Mouse (Mus musculus): ENCODE data around the gene Fkbp14. TPM values are rescaled to one million over a fixed set of nuclear protein-coding genes. Genes with fewer than 3 reads are reported as not detected.

Gene Fkbp14
- total and polyA plus RNA-seq, 2 experiments from 2014 or later: 6.4 to 8.2 TPM

- WGBS: 83% methylated on average over 7 of the region's 7 CpGs
- Histone ChIP-seq H3K4me2 (ENCODE audit: low read depth, low read length, poor library complexity, severe bottlenecking) (no peak overlapping the region), H3K4me1 (ENCODE audit: insufficient read depth, low read length) (peaks cover 6% of the 10 kb centered on the region; the same call in 1 of the 2 replicates), H3K27ac (ENCODE audit: low read depth, low read length) (no peak overlapping the region), H3K9ac (replicated peaks; ENCODE audit: low read length, poor library complexity, severe bottlenecking) (no peak overlapping the region), H3K4me3 (ENCODE audit: low read depth, low read length) (no peak overlapping the region), H3K36me3 (ENCODE audit: insufficient read depth, low read length) (peaks cover 8% of the 10 kb centered on the region; the same call in 1 of the 2 replicates), H3K9me3 (ENCODE audit: low read length) (no peaks in the 10 kb centered on the region), H3K27me3 (ENCODE audit: insufficient read depth, low read length) (no peaks in the 10 kb centered on the region)
- no peak for DNase-seq (ENCODE audit: low spot score)
- ATAC-seq (ENCODE audit: low FRiP score): no peak
- no peak for TF ChIP-seq CTCF (IDR thresholded peaks at IDR 0.05)
These were observed 57.7 kb downstream of the Fkbp14 start for GRCm38 (mm10) chr6:54539396-54539795.

GRCm38 (mm10) chr6:54538773-54539173, 58.3 kb downstream of the Fkbp14 start:
- Histone ChIP-seq H3K9me3 (ENCODE audit: low read length) (no peaks in the 10 kb centered on the region), H3K4me1 (ENCODE audit: insufficient read depth, low read length) (peaks cover 6% of the 10 kb centered on the region; the same call in 1 of the 2 replicates), H3K27ac (ENCODE audit: low read depth, low read length) (no peak overlapping the region), H3K4me3 (ENCODE audit: low read depth, low read length) (no peak overlapping the region), H3K9ac (replicated peaks; ENCODE audit: low read length, poor library complexity, severe bottlenecking) (no peak overlapping the region), H3K27me3 (ENCODE audit: insufficient read depth, low read length) (no peaks in the 10 kb centered on the region), H3K4me2 (ENCODE audit: low read depth, low read length, poor library complexity, severe bottlenecking) (no peak overlapping the region), H3K36me3 (ENCODE audit: insufficient read depth, low read length) (0 out of 2 replicates have a peak, but pooled peaks cover 6% of the 10 kb centered on the region)
- TF ChIP-seq CTCF (IDR thresholded peaks at IDR 0.05): no peak
- DNase-seq (ENCODE audit: low spot score): no peak
- peak; percentile 52; the same call in 1 of the 2 replicates for ATAC-seq (ENCODE audit: low FRiP score)
- 13% methylated on average over 3 of the region's 3 CpGs for WGBS

DNA sequence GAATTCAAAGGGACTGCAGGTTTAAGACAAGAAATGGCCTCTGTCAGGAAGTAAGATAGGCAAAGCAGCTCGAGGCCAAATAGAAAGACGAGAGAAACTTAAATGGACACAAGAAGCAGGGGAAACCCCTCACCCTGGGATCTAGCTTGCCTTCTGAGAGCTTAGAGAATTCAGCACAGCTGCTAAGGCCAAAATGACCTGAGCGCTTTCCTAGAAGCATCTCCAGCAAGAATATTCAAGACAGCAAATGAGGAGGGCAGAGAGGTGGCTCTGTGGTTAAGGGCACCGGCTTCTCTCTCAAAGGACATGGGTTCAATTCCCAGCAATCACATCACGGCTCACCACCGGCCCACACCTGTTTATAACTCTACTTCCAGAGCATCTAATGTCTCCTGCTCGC, 60.1 kb downstream of the Fkbp14 start:
- WGBS: 84% methylated on average over 7 of the region's 7 CpGs
- Histone ChIP-seq H3K9ac (replicated peaks; ENCODE audit: low read length, poor library complexity, severe bottlenecking) (no peak overlapping the region), H3K27me3 (ENCODE audit: insufficient read depth, low read length) (no peaks in the 10 kb centered on the region), H3K27ac (ENCODE audit: low read depth, low read length) (no peak overlapping the region), H3K4me1 (ENCODE audit: insufficient read depth, low read length) (peaks cover 6% of the 10 kb centered on the region; the same call in 1 of the 2 replicates), H3K36me3 (ENCODE audit: insufficient read depth, low read length) (no peaks in the 10 kb centered on the region), H3K9me3 (ENCODE audit: low read length) (no peaks in the 10 kb centered on the region), H3K4me3 (ENCODE audit: low read depth, low read length) (no peak overlapping the region), H3K4me2 (ENCODE audit: low read depth, low read length, poor library complexity, severe bottlenecking) (no peak overlapping the region)
- DNase-seq (ENCODE audit: low spot score) (no peak), ATAC-seq (ENCODE audit: low FRiP score) (no peak)
- no peak for TF ChIP-seq CTCF (IDR thresholded peaks at IDR 0.05)

GRCm38 (mm10) chr6:54535485-54535884, 61.6 kb downstream of the Fkbp14 start:
- no peak for DNase-seq (ENCODE audit: low spot score)
- H3K27ac ChIP-seq (ENCODE audit: low read depth, low read length): no peak overlapping the region
- H3K36me3 ChIP-seq (ENCODE audit: insufficient read depth, low read length): no peaks in the 10 kb centered on the region
- peaks cover 5% of the 10 kb centered on the region; the same call in 1 of the 2 replicates for H3K4me1 ChIP-seq (ENCODE audit: insufficient read depth, low read length)
- no peak overlapping the region for H3K4me2 ChIP-seq (ENCODE audit: low read depth, low read length, poor library complexity, severe bottlenecking)
- no peak overlapping the region for H3K9ac ChIP-seq (replicated peaks; ENCODE audit: low read length, poor library complexity, severe bottlenecking)
- no peak overlapping the region for H3K4me3 ChIP-seq (ENCODE audit: low read depth, low read length)
- 86% methylated on average over 4 of the region's 4 CpGs for WGBS
- H3K9me3 ChIP-seq (ENCODE audit: low read length): no peaks in the 10 kb centered on the region
- no peak for ATAC-seq (ENCODE audit: low FRiP score)
- no peak for TF ChIP-seq CTCF (IDR thresholded peaks at IDR 0.05)
- no peaks in the 10 kb centered on the region for H3K27me3 ChIP-seq (ENCODE audit: insufficient read depth, low read length)

DNA sequence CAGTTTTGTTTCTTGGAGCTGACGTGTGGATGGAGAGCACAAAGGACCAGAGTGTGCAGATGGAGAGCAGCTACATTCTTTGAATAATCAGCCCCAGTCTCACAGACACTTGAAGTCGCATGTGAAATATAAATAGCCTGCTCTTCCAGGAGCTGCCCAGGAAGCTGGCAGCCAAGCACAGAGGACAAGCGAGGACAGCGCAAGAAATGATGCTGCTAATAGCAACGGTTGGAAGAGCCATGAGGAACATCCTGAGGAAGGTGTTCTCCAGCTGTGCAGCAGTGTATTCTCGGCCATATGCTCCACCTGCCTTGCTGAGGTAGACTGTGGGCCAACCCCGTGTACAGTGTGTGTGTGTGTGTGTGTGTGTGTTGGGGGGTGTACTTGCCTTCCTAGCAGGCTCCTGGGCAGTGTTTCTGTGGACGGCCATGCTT, 66.0 kb downstream of the Fkbp14 start:
- WGBS: 31% methylated on average over 8 of the region's 8 CpGs
- ATAC-seq (ENCODE audit: low FRiP score) (peak; percentile 68), DNase-seq (ENCODE audit: low spot score) (peak; percentile 69)
- no peak overlapping the region for H3K4me3 ChIP-seq (ENCODE audit: low read depth, low read length)
- no peaks in the 10 kb centered on the region for H3K4me1 ChIP-seq (ENCODE audit: insufficient read depth, low read length)
- H3K27me3 ChIP-seq (ENCODE audit: insufficient read depth, low read length): no peaks in the 10 kb centered on the region
- H3K9me3 ChIP-seq (ENCODE audit: low read length): no peaks in the 10 kb centered on the region
- no peak overlapping the region for H3K9ac ChIP-seq (replicated peaks; ENCODE audit: low read length, poor library complexity, severe bottlenecking)
- H3K27ac ChIP-seq (ENCODE audit: low read depth, low read length): no peak overlapping the region
- 0 out of 2 replicates have a peak, but pooled peaks cover 4% of the 10 kb centered on the region for H3K36me3 ChIP-seq (ENCODE audit: insufficient read depth, low read length)
- H3K4me2 ChIP-seq (ENCODE audit: low read depth, low read length, poor library complexity, severe bottlenecking): no peak overlapping the region
- no peak for TF ChIP-seq CTCF (IDR thresholded peaks at IDR 0.05)

- Histone ChIP-seq H3K4me1 (ENCODE audit: insufficient read depth, low read length) (no peaks in the 10 kb centered on the region), H3K9ac (replicated peaks; ENCODE audit: low read length, poor library complexity, severe bottlenecking) (no peak overlapping the region), H3K4me2 (ENCODE audit: low read depth, low read length, poor library complexity, severe bottlenecking) (no peak overlapping the region), H3K27me3 (ENCODE audit: insufficient read depth, low read length) (no peaks in the 10 kb centered on the region), H3K9me3 (ENCODE audit: low read length) (no peaks in the 10 kb centered on the region), H3K4me3 (ENCODE audit: low read depth, low read length) (no peak overlapping the region), H3K36me3 (ENCODE audit: insufficient read depth, low read length) (peaks cover 8% of the 10 kb centered on the region; the same call in 1 of the 2 replicates), H3K27ac (ENCODE audit: low read depth, low read length) (no peak overlapping the region)
- 79% methylated on average over 2 of the region's 2 CpGs for WGBS
- ATAC-seq (ENCODE audit: low FRiP score) (no peak), DNase-seq (ENCODE audit: low spot score) (no peak)
- TF ChIP-seq CTCF (IDR thresholded peaks at IDR 0.05): no peak
These were observed 66.9 kb downstream of the Fkbp14 start for GRCm38 (mm10) chr6:54530182-54530581.

All from midbrain, postnatal 0 days (tissue).